Mouse (Mus musculus) ovary, postnatal 14 days (tissue): ENCODE data around the gene Aldh3b2.
"Not testable (repeated sequence)": the region's sequence is repeated elsewhere in the genome, so short reads cannot be mapped to it uniquely, and the experiment has no call there.

Experiments used
- DNase-seq: peaks from one replicate; pipeline ENCODE4 v3.0.0; 2022; ENCODE audit warnings: low spot score

The Aldh3b2 gene

GRCm38 (mm10) chr19:3947813-3948212, 24.3 kb upstream of the Aldh3b2 start:
- no peak for DNase-seq

GRCm38 (mm10) chr19:3948546-3948945, 23.6 kb upstream of the Aldh3b2 start:
- DNase-seq, result no peak

GRCm38 (mm10) chr19:3950331-3950730, 21.8 kb upstream of the Aldh3b2 start:
- no peak for DNase-seq

GRCm38 (mm10) chr19:3951461-3951860, 20.7 kb upstream of the Aldh3b2 start:
- DNase-seq, result no peak

GRCm38 (mm10) chr19:3952099-3952498, 20.0 kb upstream of the Aldh3b2 start:
- DNase-seq, result no peak

- no peak for DNase-seq
Observed at GRCm38 (mm10) chr19:3955033-3955432, 17.1 kb upstream of the Aldh3b2 start.

- DNase-seq, result no peak
Observed at GRCm38 (mm10) chr19:3955804-3956203, 16.3 kb upstream of the Aldh3b2 start.

- not testable (repeated sequence) for DNase-seq
Observed at GRCm38 (mm10) chr19:3957296-3958036, 14.7 kb upstream of the Aldh3b2 start.

GRCm38 (mm10) chr19:3958470-3958869, 13.7 kb upstream of the Aldh3b2 start, which contains the start of gene Aldh3b3:
Gene Aldh3b3 (plus strand): TSS chr19:3958645.
- no peak for DNase-seq

GRCm38 (mm10) chr19:3959030-3959429, 13.1 kb upstream of the Aldh3b2 start:
- no peak for DNase-seq

- DNase-seq, result no peak
Observed at GRCm38 (mm10) chr19:3960211-3960610, 11.9 kb upstream of the Aldh3b2 start.

- not testable (repeated sequence) for DNase-seq
Observed at GRCm38 (mm10) chr19:3961805-3962204, 10.3 kb upstream of the Aldh3b2 start.

- no peak for DNase-seq
Observed at GRCm38 (mm10) chr19:3962469-3962868, 9.7 kb upstream of the Aldh3b2 start.

GRCm38 (mm10) chr19:3964030-3964429, 8.1 kb upstream of the Aldh3b2 start:
- no peak for DNase-seq

GRCm38 (mm10) chr19:3966330-3967075, 5.6 kb upstream of the Aldh3b2 start:
- no peak for DNase-seq

- no peak for DNase-seq
Observed at GRCm38 (mm10) chr19:3967258-3967657, 4.9 kb upstream of the Aldh3b2 start.

- not testable (repeated sequence) for DNase-seq
Observed at GRCm38 (mm10) chr19:3974608-3975007, 2.5 kb downstream of the Aldh3b2 start.

- no peak for DNase-seq
Observed at GRCm38 (mm10) chr19:3975866-3976265, 3.7 kb downstream of the Aldh3b2 start.

- DNase-seq, result peak; percentile 75
Observed at GRCm38 (mm10) chr19:3980309-3980708, 8.2 kb downstream of the Aldh3b2 start.

- DNase-seq, result no peak
Observed at GRCm38 (mm10) chr19:3980917-3981316, 8.8 kb downstream of the Aldh3b2 start.

- DNase-seq, result no peak
Observed at GRCm38 (mm10) chr19:3983527-3984200, 11.5 kb downstream of the Aldh3b2 start.

GRCm38 (mm10) chr19:3985261-3985681, 13.1 kb downstream of the Aldh3b2 start:
- DNase-seq, result no peak

GRCm38 (mm10) chr19:3986334-3986733, 14.2 kb downstream of the Aldh3b2 start, which contains the start of gene Acy3:
Gene Acy3 (plus strand): TSS chr19:3986570.
- DNase-seq, result peak; percentile 73
